8 mouse cellular contexts compared by ENCODE assay signal in genomic region chr6:48675931-48676859, GRCm38 (mm10). TPM values are rescaled to one million over a fixed set of nuclear protein-coding genes. Genes with fewer than 3 reads are reported as not detected.
DNase-seq lines count a peak whose midpoint lies in the region; ATAC-seq and TF ChIP-seq lines count a peak whose summit lies in the region.

Gene Gimap9, plus strand, starts transcription at chr6:48676129.

- H3K36me3 ChIP-seq in heart, adult 2 months (ENCODE audit: control insufficient read depth, insufficient read depth, low read length) = no peaks in the 10 kb centered on the region
- no peaks in the 10 kb centered on the region for H3K36me3 ChIP-seq in kidney, embryonic 14.5 days (ENCODE audit: control insufficient read depth, insufficient read depth, low read length)

- 22% methylated on average over 13 of the region's 13 CpGs for WGBS in heart, adult 2 months
- 25% methylated on average over 13 of the region's 13 CpGs for WGBS in kidney, embryonic 14.5 days
- 39% methylated on average over 13 of the region's 13 CpGs for WGBS in cerebellum, adult 2 months

- H3K4me2 ChIP-seq in kidney, embryonic 14.5 days (replicated peaks; ENCODE audit: low read depth, low read length) = peak within 1 kb of the TSS; percentile 34

- 0 out of 2 replicates have a peak, but pooled peaks have one; percentile 24 for ATAC-seq in kidney, embryonic 14.5 days (ENCODE audit: low FRiP score, low TSS enrichment)

- H3K79me2 ChIP-seq in heart, adult 2 months (replicated peaks; ENCODE audit: control insufficient read depth, insufficient read depth, low read length) = no peaks in the 10 kb centered on the region

- intact Hi-C loops in heart, adult 2 months (cut with DNase I) = loop anchor here (2.0 kb wide), 1 partner anchor 31 kb away; no protein-coding TSS in a partner anchor

- H3K4me3 ChIP-seq in heart, adult 2 months = peak within 1 kb of the TSS; percentile 55
- peak within 1 kb of the TSS; percentile 27 for H3K4me3 ChIP-seq in kidney, embryonic 14.5 days (ENCODE audit: low read length)
- no peak within 1 kb of the TSS for H3K4me3 ChIP-seq in cerebellum, adult 2 months (replicated peaks; ENCODE audit: insufficient read depth, low read depth, low read length)

- H3K9ac ChIP-seq in heart, adult 2 months (ENCODE audit: low read depth, low read length) = peak within 1 kb of the TSS; percentile 52
- peak within 1 kb of the TSS; percentile 34; the same call in 1 of the 2 replicates for H3K9ac ChIP-seq in kidney, embryonic 14.5 days (ENCODE audit: low read depth, low read length)

- no peaks in the 10 kb centered on the region for H3K9me3 ChIP-seq in kidney, embryonic 14.5 days (ENCODE audit: control insufficient read depth, low read length)

- peak; percentile 49; the same call in 1 of the 2 replicates for TF ChIP-seq POLR2A in heart, adult 2 months (IDR thresholded peaks at IDR 0.05; ENCODE audit: insufficient read depth, low read depth, low read length)
- TF ChIP-seq POLR2A in cerebellum, adult 2 months (IDR thresholded peaks at IDR 0.05; ENCODE audit: borderline replicate concordance, insufficient read depth, low read length) = no peak

- no peaks in the 10 kb centered on the region for H3K27me3 ChIP-seq in heart, adult 2 months (ENCODE audit: control insufficient read depth, insufficient read depth, low read length)
- H3K27me3 ChIP-seq in kidney, embryonic 14.5 days (ENCODE audit: control insufficient read depth, insufficient read depth, low read length) = no peaks in the 10 kb centered on the region
- H3K27me3 ChIP-seq in cerebellum, adult 2 months (ENCODE audit: control insufficient read depth, insufficient read depth, low read length) = no peaks in the 10 kb centered on the region

- peaks cover 1% of the 10 kb centered on the region for H3K4me1 ChIP-seq in heart, adult 2 months (ENCODE audit: control insufficient read depth, insufficient read depth, low read length)
- H3K4me1 ChIP-seq in kidney, embryonic 14.5 days (ENCODE audit: control insufficient read depth, insufficient read depth, low read length) = 0 out of 2 replicates have a peak, but pooled peaks cover 2% of the 10 kb centered on the region
- no peaks in the 10 kb centered on the region; the same call in 1 of the 2 replicates for H3K4me1 ChIP-seq in cerebellum, adult 2 months (ENCODE audit: control insufficient read depth, insufficient read depth, low read length)

- no peak for TF ChIP-seq EP300 in heart, adult 2 months (IDR thresholded peaks at IDR 0.05; ENCODE audit: insufficient read depth, low read depth, low read length)

- TF ChIP-seq CTCF in heart, adult 2 months (IDR thresholded peaks at IDR 0.05) = no peak
- TF ChIP-seq CTCF in cerebellum, adult 2 months (IDR thresholded peaks at IDR 0.05; ENCODE audit: borderline replicate concordance, insufficient read depth, low read depth, low read length) = no peak

- DNase-seq in CD4-positive, CD25-positive, alpha-beta regulatory T cell, adult 2 months (ENCODE audit: low read depth, low spot score) = peak; percentile 89
- DNase-seq in ZHBTc4 (ENCODE audit: low read depth, low spot score) = peak; percentile 81
- DNase-seq in heart, adult 2 months = peak; percentile 62 to 70
- peak; percentile 59 for DNase-seq in lung, postnatal 14 days
- DNase-seq in spleen, adult 18-20 months = peak; percentile 77 to 84
- no peak for DNase-seq in cerebellum, postnatal 4 days (ENCODE audit: low spot score in 2 of 2)
- no peak for DNase-seq in cerebellum, adult 2 months

- H3K27ac ChIP-seq in heart, adult 2 months = peak within 1 kb of the TSS; percentile 70
- no peak within 1 kb of the TSS for H3K27ac ChIP-seq in kidney, embryonic 14.5 days (ENCODE audit: low read depth, low read length)
- no peak within 1 kb of the TSS for H3K27ac ChIP-seq in cerebellum, adult 2 months (ENCODE audit: insufficient read depth, low read length)

RNA-seq across cellular contexts. Expression of gene Gimap9, which starts in this region (rescaled TPM):
- total RNA-seq in heart, adult 2 months (2021) = 1 to 10 TPM; 3.1 to 3.4 TPM
- 1.8 and 3.7 TPM in 2 replicates for polyA plus RNA-seq in heart, adult 2 months (2012; rRNA removed)
- polyA plus RNA-seq in kidney, embryonic 14.5 days (2014; fragmentation: Nextera tagmentation; extraction: Ambion mirVana) = 9.9 and 13.4 TPM in 2 replicates
- 0.86 and 0.98 TPM in 2 replicates for polyA plus RNA-seq in cerebellum, adult 2 months (2012; rRNA removed)

Comparison
In these comparisons a context has a peak if more than half of its experiments do, and no peak if none do; other contexts are left out.
1. DNase-seq: peak in CD4-positive, CD25-positive, alpha-beta regulatory T cell, adult 2 months (single experiment), ZHBTc4 (single experiment), heart, adult 2 months (2 of 2), lung, postnatal 14 days (single experiment) and spleen, adult 18-20 months (2 of 2); none in cerebellum, postnatal 4 days (0 of 2) and cerebellum, adult 2 months (0 of 2).